Mouse (Mus musculus): ENCODE data around the gene Sugt1. TPM values are rescaled to one million over a fixed set of nuclear protein-coding genes. Genes with fewer than 3 reads are reported as not detected.

Sugt1 gene
- total and polyA plus RNA-seq, 2 experiments from 2014 or later, result 16.4 to 87.3 TPM

DNA sequence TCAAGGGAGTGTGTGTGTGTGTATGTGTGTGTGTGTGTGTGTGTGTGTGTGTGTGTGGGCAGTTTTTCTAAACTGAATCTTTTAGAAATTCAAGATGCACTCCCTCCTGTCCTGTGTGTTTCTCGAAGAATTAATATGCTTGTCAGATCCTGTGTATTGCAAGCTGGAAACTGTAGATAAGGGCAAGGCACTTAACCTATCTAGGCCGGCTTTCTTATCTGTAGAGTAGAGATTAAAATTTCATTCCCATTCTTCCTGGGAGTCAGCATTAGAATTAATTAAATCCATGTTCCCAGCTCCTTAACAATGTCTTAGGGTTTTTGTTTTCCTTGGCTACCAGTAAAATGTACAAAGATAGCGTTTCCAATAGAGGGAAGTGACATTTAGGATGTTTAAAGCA is 33.7 kb downstream of the Sugt1 start:
- H3K9me3 ChIP-seq (ENCODE audit: low read length), result no peaks in the 10 kb centered on the region
- H3K4me1 ChIP-seq (ENCODE audit: insufficient read depth, low read length), result no peaks in the 10 kb centered on the region
- H3K4me2 ChIP-seq (ENCODE audit: low read depth, low read length), result no peak overlapping the region
- H3K27ac ChIP-seq, result no peak overlapping the region
- H3K36me3 ChIP-seq (ENCODE audit: insufficient read depth, low read length), result peaks cover 25% of the 10 kb centered on the region
- no peak for TF ChIP-seq CTCF (IDR thresholded peaks at IDR 0.05; ENCODE audit: low read depth)
- DNase-seq (ENCODE audit: low spot score), result no peak
- H3K4me3 ChIP-seq (ENCODE audit: low read length), result no peak overlapping the region
- no peaks in the 10 kb centered on the region for H3K27me3 ChIP-seq (ENCODE audit: insufficient read depth, low read length)
- no peak overlapping the region for H3K9ac ChIP-seq (replicated peaks; ENCODE audit: low read length)
- ATAC-seq, result no peak
- 77% methylated on average over 3 of the region's 3 CpGs for WGBS

DNA sequence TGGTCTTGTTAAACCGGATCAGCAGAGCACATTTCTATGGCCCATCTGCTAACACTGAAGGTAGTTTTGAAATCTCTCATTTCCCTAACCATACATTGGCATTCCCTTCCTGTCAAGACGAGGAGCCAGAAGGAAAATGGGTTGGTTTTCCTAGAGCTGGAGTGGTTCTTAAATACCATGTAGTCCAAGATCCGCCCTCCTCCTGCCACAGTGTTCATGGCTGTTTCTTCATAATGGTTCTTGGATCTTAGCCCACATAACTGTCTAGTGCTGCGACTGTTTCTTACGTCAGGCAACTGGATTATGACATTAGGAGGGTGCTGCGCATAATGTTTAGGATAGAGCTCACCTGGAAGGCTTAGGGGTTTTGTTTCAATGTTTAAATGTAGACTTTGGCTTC is 44.8 kb downstream of the Sugt1 start:
- peaks cover 16% of the 10 kb centered on the region; the same call in 1 of the 2 replicates for H3K36me3 ChIP-seq (ENCODE audit: insufficient read depth, low read length)
- H3K9me3 ChIP-seq (ENCODE audit: low read length), result no peaks in the 10 kb centered on the region
- H3K27ac ChIP-seq, result no peak overlapping the region
- TF ChIP-seq CTCF (IDR thresholded peaks at IDR 0.05; ENCODE audit: low read depth), result no peak
- no peak overlapping the region for H3K9ac ChIP-seq (replicated peaks; ENCODE audit: low read length)
- ATAC-seq, result no peak
- H3K4me3 ChIP-seq (ENCODE audit: low read length), result no peak overlapping the region
- no peaks in the 10 kb centered on the region for H3K27me3 ChIP-seq (ENCODE audit: insufficient read depth, low read length)
- DNase-seq (ENCODE audit: low spot score), result no peak
- H3K4me2 ChIP-seq (ENCODE audit: low read depth, low read length), result no peak overlapping the region
- 85% methylated on average over 6 of the region's 6 CpGs for whole genome bisulfite sequencing
- no peaks in the 10 kb centered on the region for H3K4me1 ChIP-seq (ENCODE audit: insufficient read depth, low read length)

DNA sequence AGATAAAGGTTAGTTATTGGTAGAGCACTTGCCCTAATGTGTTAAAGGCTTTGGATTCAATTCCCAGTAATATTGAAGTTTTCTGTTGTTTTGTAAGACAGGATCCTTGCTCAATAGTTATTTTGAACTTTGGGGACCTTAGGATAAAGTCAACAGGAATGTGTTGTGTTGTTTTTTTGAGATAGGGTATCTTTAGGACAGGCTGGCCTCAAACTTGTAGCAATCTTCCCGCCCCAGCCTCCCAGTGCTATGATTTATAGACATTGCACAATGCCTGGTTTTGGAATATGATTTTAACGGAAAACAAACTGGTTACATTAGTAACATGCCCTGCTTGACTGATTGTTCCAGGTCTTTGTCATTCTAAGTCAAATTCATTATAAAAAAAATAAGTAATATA is 45.7 kb downstream of the Sugt1 start:
- WGBS, result 92% methylated on average over 2 of the region's 2 CpGs
- DNase-seq (ENCODE audit: low spot score), result no peak
- H3K9me3 ChIP-seq (ENCODE audit: low read length), result no peaks in the 10 kb centered on the region
- H3K4me3 ChIP-seq (ENCODE audit: low read length), result no peak overlapping the region
- TF ChIP-seq CTCF (IDR thresholded peaks at IDR 0.05; ENCODE audit: low read depth), result no peak
- no peaks in the 10 kb centered on the region for H3K4me1 ChIP-seq (ENCODE audit: insufficient read depth, low read length)
- peaks cover 13% of the 10 kb centered on the region; the same call in 1 of the 2 replicates for H3K36me3 ChIP-seq (ENCODE audit: insufficient read depth, low read length)
- no peak for ATAC-seq
- H3K9ac ChIP-seq (replicated peaks; ENCODE audit: low read length), result no peak overlapping the region
- H3K27ac ChIP-seq, result no peak overlapping the region
- H3K27me3 ChIP-seq (ENCODE audit: insufficient read depth, low read length), result no peaks in the 10 kb centered on the region
- no peak overlapping the region for H3K4me2 ChIP-seq (ENCODE audit: low read depth, low read length)

DNA sequence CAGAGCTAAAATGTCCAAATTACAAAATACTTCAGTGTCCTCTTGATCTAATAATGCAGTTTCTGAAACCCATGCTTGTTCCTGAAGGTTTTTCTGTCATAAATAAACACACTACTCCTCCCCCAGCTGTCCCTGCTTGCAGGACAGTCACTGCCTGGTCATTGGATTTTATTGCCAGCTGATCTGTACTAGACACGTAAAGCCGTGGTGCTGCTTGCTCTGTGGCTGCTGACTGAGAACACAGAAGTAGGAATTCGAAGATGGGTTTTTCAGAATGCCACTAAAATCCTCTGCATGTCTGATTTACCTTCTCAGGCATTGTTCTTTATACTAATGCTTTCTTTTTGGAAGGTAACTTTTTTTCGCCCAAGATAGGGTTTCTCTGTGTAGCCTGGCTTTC is 49.3 kb downstream of the Sugt1 start:
- no peak overlapping the region for H3K4me3 ChIP-seq (ENCODE audit: low read length)
- 77% methylated on average over 4 of the region's 4 CpGs for WGBS
- ATAC-seq (no peak), DNase-seq (ENCODE audit: low spot score) (no peak)
- no peaks in the 10 kb centered on the region for H3K9me3 ChIP-seq (ENCODE audit: low read length)
- TF ChIP-seq CTCF (IDR thresholded peaks at IDR 0.05; ENCODE audit: low read depth), result no peak
- no peaks in the 10 kb centered on the region for H3K4me1 ChIP-seq (ENCODE audit: insufficient read depth, low read length)
- H3K36me3 ChIP-seq (ENCODE audit: insufficient read depth, low read length), result no peaks in the 10 kb centered on the region
- no peak overlapping the region for H3K27ac ChIP-seq
- no peak overlapping the region for H3K9ac ChIP-seq (replicated peaks; ENCODE audit: low read length)
- H3K4me2 ChIP-seq (ENCODE audit: low read depth, low read length), result no peak overlapping the region
- no peaks in the 10 kb centered on the region for H3K27me3 ChIP-seq (ENCODE audit: insufficient read depth, low read length)

DNA sequence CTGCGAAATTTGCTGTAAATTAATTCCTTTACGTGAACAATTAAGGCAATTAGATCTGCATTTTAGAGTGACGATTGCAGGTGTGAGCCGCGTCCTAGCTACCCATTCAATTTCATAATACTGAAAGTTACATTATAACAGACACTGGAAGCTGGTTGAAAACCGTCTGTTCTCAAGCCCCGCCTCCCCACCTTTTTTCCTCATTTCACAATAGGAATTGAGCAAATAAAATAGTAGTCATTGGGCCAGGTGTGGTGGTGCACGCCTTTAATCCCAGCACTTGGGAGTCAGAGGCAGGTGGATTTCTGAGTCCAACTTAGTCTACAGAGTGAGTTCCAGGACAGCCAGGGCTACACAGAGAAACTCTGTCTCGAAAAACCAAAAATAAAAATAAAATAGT is 54.6 kb downstream of the Sugt1 start:
- H3K9ac ChIP-seq (replicated peaks; ENCODE audit: low read length), result no peak overlapping the region
- DNase-seq (ENCODE audit: low spot score), result no peak
- H3K4me2 ChIP-seq (ENCODE audit: low read depth, low read length), result no peak overlapping the region
- H3K36me3 ChIP-seq (ENCODE audit: insufficient read depth, low read length), result no peaks in the 10 kb centered on the region
- 79% methylated on average over 9 of the region's 9 CpGs for WGBS
- H3K4me3 ChIP-seq (ENCODE audit: low read length), result no peak overlapping the region
- no peaks in the 10 kb centered on the region for H3K4me1 ChIP-seq (ENCODE audit: insufficient read depth, low read length)
- H3K27me3 ChIP-seq (ENCODE audit: insufficient read depth, low read length), result no peaks in the 10 kb centered on the region
- H3K27ac ChIP-seq, result no peak overlapping the region
- ATAC-seq, result no peak
- no peaks in the 10 kb centered on the region for H3K9me3 ChIP-seq (ENCODE audit: low read length)
- TF ChIP-seq CTCF (IDR thresholded peaks at IDR 0.05; ENCODE audit: low read depth), result no peak

DNA sequence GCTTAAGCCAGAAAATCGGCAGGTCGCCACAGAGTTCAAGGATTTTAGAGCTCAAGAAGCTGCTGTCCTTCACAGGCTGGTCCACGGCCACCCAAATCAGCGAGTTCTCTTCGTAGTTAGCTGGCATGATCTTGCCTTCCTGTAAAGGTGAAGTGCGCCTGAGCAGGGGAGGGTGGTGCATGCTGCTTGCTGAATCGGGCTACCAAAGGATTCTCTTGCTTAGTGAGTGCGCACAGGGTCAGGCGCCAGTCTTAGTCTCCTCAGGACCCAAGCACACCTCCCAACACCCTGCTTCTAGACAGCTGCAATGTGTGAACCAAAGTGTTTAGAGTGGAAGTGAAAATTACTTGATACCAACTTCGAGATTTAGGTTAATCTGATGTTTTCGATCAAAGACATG is 57.9 kb downstream of the Sugt1 start:
- Histone ChIP-seq H3K27ac (no peak overlapping the region), H3K4me1 (ENCODE audit: insufficient read depth, low read length) (no peaks in the 10 kb centered on the region), H3K9ac (replicated peaks; ENCODE audit: low read length) (no peak overlapping the region), H3K4me2 (ENCODE audit: low read depth, low read length) (no peak overlapping the region), H3K9me3 (ENCODE audit: low read length) (no peaks in the 10 kb centered on the region), H3K36me3 (ENCODE audit: insufficient read depth, low read length) (no peaks in the 10 kb centered on the region), H3K4me3 (ENCODE audit: low read length) (no peak overlapping the region), H3K27me3 (ENCODE audit: insufficient read depth, low read length) (no peaks in the 10 kb centered on the region)
- 40% methylated on average over 11 of the region's 11 CpGs for WGBS
- no peak for ATAC-seq
- TF ChIP-seq CTCF (IDR thresholded peaks at IDR 0.05; ENCODE audit: low read depth), result no peak
- DNase-seq (ENCODE audit: low spot score), result no peak

DNA sequence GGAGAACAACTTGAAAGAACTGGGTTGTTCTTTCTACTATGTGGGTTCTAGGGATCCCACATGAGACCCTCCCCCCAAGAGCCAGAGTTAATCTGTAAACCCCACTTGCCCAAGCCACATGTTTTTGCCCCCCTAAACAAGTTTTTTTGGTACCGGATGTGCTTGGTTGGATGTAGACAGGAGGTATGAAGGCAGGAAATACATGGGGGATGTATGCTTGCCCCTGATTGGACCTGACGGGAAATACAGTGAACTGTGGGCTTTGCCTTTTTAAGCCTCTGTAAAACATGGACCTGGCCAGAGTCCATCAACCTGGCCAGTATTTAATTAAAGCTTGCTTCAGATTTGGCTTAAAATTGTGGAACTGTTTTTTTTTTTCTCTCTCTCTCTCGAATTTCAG is 62.2 kb downstream of the Sugt1 start:
- Histone ChIP-seq H3K4me3 (ENCODE audit: low read length) (no peak overlapping the region), H3K9ac (replicated peaks; ENCODE audit: low read length) (no peak overlapping the region), H3K27ac (no peak overlapping the region), H3K27me3 (ENCODE audit: insufficient read depth, low read length) (no peaks in the 10 kb centered on the region), H3K9me3 (ENCODE audit: low read length) (no peaks in the 10 kb centered on the region), H3K4me2 (ENCODE audit: low read depth, low read length) (no peak overlapping the region), H3K4me1 (ENCODE audit: insufficient read depth, low read length) (no peaks in the 10 kb centered on the region), H3K36me3 (ENCODE audit: insufficient read depth, low read length) (no peaks in the 10 kb centered on the region)
- no peak for TF ChIP-seq CTCF (IDR thresholded peaks at IDR 0.05; ENCODE audit: low read depth)
- no peak for DNase-seq (ENCODE audit: low spot score)
- 68% methylated on average over 3 of the region's 3 CpGs for WGBS
- ATAC-seq, result no peak
